In genomic region chr3:60707139-60707538, GRCm38 (mm10) we compare ENCODE assay signal across 13 mouse cellular contexts.
"Had no signal": no experiment of that assay in that cellular context is flagged by ENCODE, and none has a peak within 500 bp of the region (broad histone marks: within the 10 kb centered on the region; RNA-seq: fewer than 3 reads in every experiment).

No protein-coding gene starts in this region.

- H3K27ac ChIP-seq: limb, embryonic 12.5 days; liver, embryonic 13.5 days; midbrain, embryonic 13.5 days; neural tube, embryonic 12.5 days; stomach, postnatal 0 days had no signal

- H3K4me2 ChIP-seq: limb, embryonic 12.5 days; liver, embryonic 13.5 days; midbrain, embryonic 13.5 days; neural tube, embryonic 12.5 days had no signal

- H3K9ac ChIP-seq: limb, embryonic 12.5 days; liver, embryonic 13.5 days; midbrain, embryonic 13.5 days; neural tube, embryonic 12.5 days had no signal

- H3K36me3 ChIP-seq: limb, embryonic 12.5 days; liver, embryonic 13.5 days; midbrain, embryonic 13.5 days; neural tube, embryonic 12.5 days had no signal

- ATAC-seq: midbrain, embryonic 13.5 days had no signal

- H3K4me1 ChIP-seq: limb, embryonic 12.5 days; liver, embryonic 13.5 days; midbrain, embryonic 13.5 days; neural tube, embryonic 12.5 days had no signal

- H3K4me3 ChIP-seq: limb, embryonic 12.5 days; liver, embryonic 13.5 days; midbrain, embryonic 13.5 days; neural tube, embryonic 12.5 days had no signal

- DNase-seq: kidney, postnatal 25 days; layer of hippocampus, adult 9-11 months; layer of hippocampus, postnatal 36 days; liver; liver, embryonic 13.5 days; lung, adult 18-20 months; right cerebral cortex, adult 18-20 months; right cerebral cortex, postnatal 25 days; thymus, postnatal 4 days had no signal

- H3K27me3 ChIP-seq: limb, embryonic 12.5 days; liver, embryonic 13.5 days; midbrain, embryonic 13.5 days; neural tube, embryonic 12.5 days had no signal

- H3K9me3 ChIP-seq: limb, embryonic 12.5 days; liver, embryonic 13.5 days; midbrain, embryonic 13.5 days; neural tube, embryonic 12.5 days had no signal
